Mouse (Mus musculus) stomach, postnatal 0 days (tissue): ENCODE results near the gene Arel1.

ENCODE experiments used
- CTCF ChIP-seq: IDR thresholded peaks from 2 replicates; pipeline ENCODE4 v1.5.1; 2016; ENCODE audit warnings: antibody characterized with exemption, low read depth, mild to moderate bottlenecking, moderate library complexity
- EP300 ChIP-seq: optimal IDR thresholded peaks from 2 replicates; pipeline ENCODE3; 2016; ENCODE audit warnings: antibody characterized with exemption

DNA sequence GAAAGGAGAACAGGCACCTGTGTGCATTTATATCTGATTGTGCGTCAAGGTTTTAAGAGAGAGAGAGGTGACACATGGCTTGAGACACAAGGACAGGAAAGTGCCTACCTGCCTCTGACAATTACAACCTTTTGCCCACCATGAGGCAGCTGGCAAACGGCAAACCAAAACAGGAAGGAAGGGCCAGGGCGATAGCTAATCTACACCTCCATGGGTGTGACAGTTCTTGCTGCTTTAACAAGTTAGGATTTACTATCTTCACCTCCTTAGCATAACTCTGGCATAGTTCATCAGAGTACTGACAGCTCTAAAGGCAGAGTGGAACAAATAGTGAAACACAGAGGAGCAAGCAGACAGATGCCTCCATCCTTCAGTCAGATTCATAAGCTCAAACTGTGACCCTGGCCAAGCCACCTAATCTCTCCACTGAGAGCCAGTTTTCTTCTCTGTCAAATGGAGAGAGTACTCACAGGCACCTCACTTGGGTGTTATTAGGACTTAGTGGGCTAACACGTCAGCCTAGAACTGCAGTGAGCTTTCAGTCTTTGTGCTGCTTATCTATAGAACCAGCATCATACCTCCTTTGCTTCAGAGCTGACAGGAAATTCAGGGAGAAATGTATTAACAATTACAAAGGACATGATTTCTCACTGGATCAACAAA lies 26.4 kb downstream of the Arel1 start:
- TF ChIP-seq CTCF (no peak), EP300 (no peak)
